Mouse (Mus musculus) lung, postnatal 10 days (tissue): ENCODE measurements around the gene Vmn2r55.
"Not testable (repeated sequence)": the region's sequence is repeated elsewhere in the genome, so short reads cannot be mapped to it uniquely, and the experiment has no call there.

Experiments
- DNase-seq: peaks from one replicate; pipeline ENCODE4 v3.0.0; 2021

The Vmn2r55 gene

DNA sequence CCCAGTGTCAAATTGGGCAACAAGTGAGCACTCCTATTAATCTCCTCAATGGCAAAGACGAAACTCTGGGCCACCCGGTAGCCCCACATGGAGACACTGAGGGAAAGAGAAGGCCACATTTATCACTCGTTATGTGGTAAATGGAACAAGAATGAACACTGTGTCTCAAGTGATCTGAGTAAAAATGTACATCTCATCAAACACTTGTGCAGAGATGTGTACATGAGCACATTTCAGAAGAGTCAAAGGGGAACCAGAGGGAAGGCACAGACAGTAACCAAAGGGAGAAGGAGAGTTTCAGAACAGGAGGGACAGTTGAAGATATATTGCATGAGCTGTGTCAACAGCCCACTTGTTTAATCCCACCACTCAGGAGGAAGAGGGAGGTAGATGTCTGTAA, at the start of gene Vmn2r55:
Gene Vmn2r55 (minus strand): TSS at position 101 of the 400 bp plus-strand sequence.
- DNase-seq: not testable (repeated sequence)

DNA sequence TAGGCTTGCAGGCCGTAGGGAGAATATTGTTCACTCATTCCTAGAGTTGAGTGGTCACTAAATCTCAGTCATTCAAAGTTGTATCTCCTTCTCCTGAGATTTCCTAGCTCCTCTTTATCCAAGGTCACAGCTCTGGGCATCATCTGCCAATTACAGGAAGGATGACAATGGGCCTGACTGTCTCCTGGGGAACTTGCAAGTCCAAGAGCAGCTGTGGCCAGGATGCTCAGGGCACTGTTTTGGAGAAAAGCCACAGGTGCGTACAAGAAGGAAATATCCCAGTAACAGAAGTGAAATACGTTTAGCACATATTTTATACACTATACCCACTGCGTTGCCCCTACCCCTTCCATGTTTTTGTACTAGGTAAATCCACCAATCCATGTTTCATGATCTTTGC, 44.6 kb downstream of the Vmn2r55 start, which contains the start of gene Vmn2r54:
Gene Vmn2r54 (minus strand): TSS at position 101 of the 400 bp plus-strand sequence.
- DNase-seq: not testable (repeated sequence)

DNA sequence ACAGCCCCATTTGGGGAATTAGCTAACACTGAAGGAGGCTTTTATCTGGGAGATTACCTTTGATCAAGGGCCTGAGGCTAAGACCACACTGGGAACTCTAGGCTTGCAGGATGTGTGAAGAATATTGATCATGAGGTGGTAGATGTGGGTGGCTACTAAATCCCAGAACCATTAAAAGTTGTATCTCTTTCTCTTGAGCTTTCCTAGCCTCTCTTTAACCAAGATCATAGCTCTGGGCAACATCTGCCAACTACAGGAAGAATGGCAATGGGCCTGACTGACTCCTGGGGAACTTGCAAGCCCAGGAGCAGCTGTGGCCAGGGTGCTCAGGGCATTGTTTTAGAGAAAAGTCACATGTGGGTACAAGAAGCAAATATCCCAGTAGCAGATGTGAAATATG, 76.1 kb downstream of the Vmn2r55 start, which contains the start of gene Vmn2r53:
Gene Vmn2r53 (minus strand): TSS at position 101 of the 400 bp plus-strand sequence.
- DNase-seq: no peak
